Mouse (Mus musculus): Measurements from ENCODE around the gene Hs6st2.

Hs6st2 gene

GRCm38 (mm10) chrX:51681756-51682155 is at the start of gene Hs6st2:
Gene Hs6st2 (minus strand): TSS chrX:51681856.
- no peak for DNase-seq

DNA sequence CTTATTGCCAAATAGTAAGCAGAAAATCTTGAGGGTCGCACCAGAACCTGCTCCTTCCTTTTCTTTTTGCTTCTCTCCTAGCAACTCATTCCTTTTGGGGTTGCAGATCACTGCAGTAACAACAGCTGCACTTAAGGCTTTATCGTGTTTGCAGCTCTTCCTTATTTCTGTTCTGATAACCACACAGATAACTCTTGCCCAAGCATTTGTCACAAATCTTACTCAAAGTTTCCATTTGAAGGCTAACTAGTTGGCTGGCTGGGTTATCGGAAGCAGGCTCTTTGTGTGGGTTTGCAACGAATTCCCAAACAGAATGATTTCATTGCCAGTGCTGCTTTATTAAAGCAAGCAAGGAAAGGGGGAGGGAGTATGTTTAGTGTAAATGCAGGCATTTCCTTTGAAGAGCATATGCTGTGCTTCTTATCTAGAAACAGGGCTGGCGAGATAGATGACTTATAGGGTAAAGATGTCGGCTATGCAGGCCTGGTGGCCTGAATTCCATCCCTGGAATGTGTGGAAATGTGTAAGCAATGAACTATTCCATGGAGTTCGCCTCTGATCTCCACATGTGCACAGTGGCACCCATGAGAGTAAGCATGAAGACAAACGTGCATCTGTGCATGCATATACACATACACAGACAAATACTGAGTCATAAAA is 32.6 kb upstream of the Hs6st2 start:
- DNase-seq, result no peak

DNA sequence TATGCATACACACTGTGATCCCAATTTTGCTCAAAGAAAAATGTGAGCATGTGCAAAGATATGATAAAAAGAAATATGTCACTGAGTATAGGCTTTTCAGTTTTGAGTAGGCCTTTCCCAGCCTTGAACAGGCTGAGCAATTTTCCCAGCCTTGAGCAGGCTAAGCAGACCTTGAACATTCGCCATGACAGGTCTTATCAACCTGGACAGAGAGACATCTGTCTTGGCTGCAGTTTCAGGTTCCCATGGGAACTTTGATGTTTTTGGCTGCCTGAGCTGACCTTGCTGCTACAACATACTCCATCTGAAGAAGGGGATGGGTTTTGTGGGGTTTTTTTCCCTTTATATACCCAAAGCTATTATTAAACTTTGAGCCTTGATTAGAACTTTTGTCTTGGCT is 31.3 kb upstream of the Hs6st2 start:
- no peak for DNase-seq

DNA sequence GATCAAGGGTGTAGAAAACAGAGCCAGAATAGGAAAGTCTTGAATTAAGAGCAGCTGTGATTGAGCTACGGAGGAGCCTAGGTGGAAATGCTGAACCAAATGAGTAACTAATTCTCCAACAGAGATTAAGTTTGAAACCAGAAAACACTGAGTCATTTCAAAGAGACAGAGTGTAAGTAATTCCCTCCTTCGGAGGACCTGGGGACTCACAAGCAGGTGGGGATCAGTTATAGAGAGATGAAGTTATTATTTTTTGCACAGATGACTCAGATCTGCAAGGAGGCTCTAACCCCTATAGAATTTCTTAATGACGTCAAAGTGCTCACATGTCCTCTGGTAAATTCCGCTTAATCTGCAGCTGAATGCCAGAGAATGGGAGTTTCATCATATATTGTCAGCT is 21.2 kb upstream of the Hs6st2 start:
- no peak for DNase-seq

- no peak for DNase-seq
Measured at GRCm38 (mm10) chrX:51699079-51699478, 17.4 kb upstream of the Hs6st2 start.

DNA sequence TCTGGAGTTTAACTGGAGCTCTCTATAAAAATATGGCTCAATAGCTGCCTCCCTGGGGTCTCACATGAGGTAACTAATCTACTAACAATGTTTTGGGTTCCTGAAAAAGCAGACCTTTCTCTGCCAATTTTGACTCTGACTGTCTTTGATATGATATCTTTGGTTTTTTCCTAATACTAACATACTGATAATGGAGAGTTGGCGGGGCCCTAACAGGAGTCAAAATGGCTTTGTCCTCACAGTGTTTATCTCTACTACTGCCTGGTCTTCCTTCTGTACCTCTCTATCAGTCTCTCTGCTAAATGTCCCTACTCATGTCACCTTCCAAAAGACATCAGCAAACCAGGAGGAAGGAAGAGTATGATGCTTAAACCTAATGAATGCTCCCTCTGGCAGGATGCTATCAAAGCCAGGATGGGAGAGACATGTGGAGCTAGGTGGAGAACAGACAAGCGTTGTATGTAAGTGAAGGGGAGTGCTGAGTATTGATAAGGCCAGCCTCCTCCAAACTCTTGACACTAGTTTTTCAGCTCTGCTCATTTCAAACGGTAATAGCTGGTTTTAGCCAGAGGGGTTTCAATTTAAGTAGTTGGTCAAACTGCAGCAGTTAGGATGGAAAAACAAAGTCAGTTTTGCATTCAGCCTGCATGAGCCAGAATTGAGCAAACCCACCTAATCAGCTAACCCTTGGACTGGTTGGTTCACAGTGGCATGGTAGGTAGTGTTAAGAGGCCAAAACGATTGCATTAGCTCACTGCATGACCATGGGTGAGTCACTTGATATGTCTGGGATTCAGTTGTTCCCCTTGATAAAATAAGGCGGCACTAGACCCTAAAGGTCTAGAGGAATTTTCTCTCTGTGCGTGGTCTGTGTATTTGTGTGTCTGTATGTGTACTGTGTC is 4.6 kb upstream of the Hs6st2 start:
- DNase-seq, result no peak

- no peak for DNase-seq
Measured at GRCm38 (mm10) chrX:51684336-51685056, 2.8 kb upstream of the Hs6st2 start.

- DNase-seq, result peak; percentile 41
Measured at GRCm38 (mm10) chrX:51681170-51681667, 437 bp downstream of the Hs6st2 start.

DNA sequence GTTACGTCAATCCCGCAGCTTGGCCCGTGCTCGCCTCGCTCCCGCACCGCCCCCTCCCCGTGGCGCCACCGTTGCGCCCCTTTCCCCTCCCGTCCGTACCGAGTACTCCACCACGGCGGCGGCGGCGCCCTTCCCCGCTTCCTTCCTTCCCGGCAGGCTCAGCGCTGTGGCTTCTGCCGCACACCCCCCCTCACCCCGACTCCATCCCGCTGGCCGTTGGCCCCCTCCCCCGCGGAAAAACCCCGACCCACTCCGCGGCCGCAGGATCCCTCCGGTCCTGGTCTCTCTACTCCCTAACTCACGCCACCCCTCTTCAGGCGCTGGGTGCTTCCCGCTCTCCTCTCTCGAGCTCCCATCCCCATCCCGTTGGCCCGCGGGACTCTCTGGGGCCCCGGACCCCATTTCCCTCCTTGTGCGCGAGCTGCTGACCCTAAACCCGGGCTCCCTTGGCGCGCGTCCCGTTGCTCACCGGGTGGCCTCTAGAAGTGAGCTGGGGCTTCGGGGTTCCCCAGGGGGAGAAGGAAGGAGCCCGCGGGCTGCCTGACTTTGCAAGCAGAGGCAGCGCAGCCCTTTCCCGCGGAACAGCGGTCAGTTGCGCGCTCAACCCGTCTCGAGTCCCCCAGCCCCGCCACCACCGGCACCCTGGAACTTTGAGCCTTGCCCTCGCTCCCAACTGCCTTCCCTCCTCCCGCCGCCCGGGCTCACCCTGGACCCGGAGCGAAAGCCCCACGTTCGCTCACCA is 1.1 kb downstream of the Hs6st2 start:
- DNase-seq, result peak; percentile 24

DNA sequence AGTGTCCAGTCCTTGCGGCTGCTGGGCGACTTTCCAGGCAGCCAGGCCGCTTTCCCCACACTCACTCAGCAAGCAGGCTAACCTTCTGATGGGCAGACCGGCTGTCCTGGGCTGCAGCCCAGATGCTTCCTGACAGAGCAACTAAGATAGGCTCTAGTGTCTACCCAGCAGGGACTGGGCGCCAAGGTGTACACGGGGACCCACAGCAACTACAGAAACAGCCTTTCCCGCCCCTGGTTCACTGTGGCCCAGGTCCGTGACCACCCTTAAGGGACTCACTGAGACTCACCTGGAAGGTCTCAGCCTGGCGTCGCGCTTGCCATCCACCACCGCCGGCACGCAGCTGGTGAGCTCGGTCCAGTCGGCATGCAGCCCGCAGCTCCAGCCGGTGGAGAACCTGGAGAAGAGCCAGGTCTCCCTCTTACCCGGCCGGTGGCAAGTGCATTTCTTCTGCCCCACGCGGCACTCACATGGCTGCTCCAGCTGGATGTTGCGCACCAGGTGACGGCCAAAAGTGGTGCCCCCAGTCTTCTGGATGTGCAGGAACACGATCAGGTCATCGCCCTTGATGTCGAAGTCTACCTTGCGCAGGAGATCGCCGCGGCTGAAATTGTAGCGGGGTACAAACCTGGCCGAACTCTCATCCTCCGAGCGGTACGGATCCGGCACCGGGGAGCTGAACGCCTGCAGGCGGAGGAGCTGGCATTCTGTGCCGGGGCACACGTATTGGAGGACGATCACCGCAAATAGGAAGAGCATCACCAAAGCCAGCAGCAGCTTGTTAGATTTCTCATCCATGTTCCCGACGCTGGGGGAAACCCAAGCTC is 1.8 kb downstream of the Hs6st2 start:
- DNase-seq, result peak; percentile 22

DNA sequence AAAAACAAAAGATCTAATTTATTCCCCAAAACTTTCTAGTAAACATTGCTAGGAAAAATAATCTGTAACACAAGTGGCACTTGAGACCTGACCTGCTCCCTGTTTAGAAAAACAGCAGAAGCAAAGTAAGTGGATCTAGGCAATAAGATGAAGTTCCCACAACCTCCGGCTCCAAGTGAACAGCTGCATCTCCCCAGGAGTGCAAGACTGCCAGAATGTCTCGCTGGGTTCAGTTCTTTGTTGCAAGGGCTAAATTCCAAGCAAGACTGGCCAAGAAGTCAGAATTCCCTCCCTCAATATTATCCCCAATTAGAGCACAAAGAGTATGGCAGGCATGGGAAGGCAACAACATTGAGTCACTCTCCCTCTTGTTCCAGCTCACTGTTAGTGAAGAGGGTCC is 23.4 kb downstream of the Hs6st2 start:
- DNase-seq, result no peak

GRCm38 (mm10) chrX:51642661-51643257 is 38.9 kb downstream of the Hs6st2 start:
- DNase-seq, result no peak

GRCm38 (mm10) chrX:51635756-51636155 is 45.9 kb downstream of the Hs6st2 start:
- no peak for DNase-seq

- no peak for DNase-seq
Measured at GRCm38 (mm10) chrX:51631376-51631775, 50.3 kb downstream of the Hs6st2 start.

GRCm38 (mm10) chrX:51614384-51615004 is 67.2 kb downstream of the Hs6st2 start:
- no peak for DNase-seq

DNA sequence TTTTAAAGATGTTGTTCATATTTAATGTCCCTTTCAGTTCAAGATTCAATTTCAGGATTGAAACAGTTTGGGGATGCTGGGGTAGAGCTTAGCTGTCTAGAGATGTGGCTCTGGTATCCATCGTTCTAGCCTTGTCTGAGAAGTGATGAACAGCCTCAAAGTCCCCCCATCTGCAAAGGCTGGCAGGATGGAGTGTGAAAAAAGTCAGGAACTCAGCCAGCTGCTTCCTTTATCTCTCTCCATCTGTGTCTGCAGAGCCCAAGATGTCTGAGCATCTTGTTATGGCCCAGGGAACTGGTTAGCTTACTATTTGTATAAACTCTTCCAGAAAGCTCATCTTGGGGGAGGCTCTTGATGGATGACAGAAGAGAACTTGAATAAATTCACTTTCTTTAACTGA is 70.9 kb downstream of the Hs6st2 start:
- DNase-seq, result no peak

- no peak for DNase-seq
Measured at GRCm38 (mm10) chrX:51606231-51606863, 75.3 kb downstream of the Hs6st2 start.

- DNase-seq, result no peak
Measured at GRCm38 (mm10) chrX:51592751-51593150, 88.9 kb downstream of the Hs6st2 start.

DNA sequence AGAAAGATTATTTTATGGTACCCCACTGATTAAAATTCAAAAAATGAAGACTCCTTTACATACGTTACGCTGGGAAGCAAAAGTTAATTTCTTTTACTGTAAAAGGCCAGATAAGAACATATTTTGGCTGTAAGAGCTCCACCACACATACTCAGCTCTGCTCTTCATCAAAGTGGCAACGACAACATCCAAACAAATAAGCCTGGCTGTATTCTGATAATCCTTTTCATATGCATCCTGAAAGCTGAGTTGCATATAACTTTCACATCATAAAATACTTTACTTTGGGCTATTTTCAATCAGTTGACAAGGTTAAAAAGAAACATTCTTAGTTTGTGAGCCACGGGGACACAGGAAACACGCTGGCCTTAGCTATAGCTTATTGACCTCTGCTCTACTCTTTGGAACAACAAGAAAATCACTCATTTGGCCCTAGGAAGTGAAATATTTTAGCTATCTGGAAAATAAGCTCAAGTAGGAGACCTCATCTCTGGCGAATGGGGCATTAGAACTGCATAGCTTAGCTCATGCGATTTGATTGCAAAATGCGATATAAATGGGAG is 91.1 kb downstream of the Hs6st2 start:
- DNase-seq, result no peak

DNA sequence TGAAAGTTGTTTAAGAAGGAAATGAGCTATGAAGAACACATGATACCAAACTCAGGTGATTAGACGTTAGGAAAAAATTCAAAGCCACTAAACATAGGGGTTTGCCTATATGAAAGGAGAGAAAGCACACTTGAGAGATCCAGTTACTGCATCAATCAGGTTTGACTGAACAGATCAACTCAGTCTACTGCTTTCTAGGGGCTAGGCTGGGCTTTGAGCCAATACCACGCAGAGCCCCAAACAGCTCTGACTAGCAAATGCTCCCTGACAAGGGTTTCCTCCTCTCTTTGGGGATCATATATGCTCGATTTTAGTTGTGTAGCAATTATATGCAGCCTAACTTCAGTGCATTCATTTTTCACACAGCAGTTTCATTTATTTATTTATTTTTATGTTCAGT is 96.2 kb downstream of the Hs6st2 start:
- no peak for DNase-seq

Data from kidney, postnatal 14 days (tissue).